Mouse (Mus musculus) embryonic fibroblast, embryonic 13.5 days (primary cell): ENCODE data around the gene Asb8. TPM values are rescaled to one million over a fixed set of nuclear protein-coding genes. Genes with fewer than 3 reads are reported as not detected.
A peak's percentile ranks its signal among the peaks of the same experiment; 100 is the strongest.

Experiments used
- H3K27ac ChIP-seq: 2 replicates; pipeline ENCODE4 v1.5.1; 2012; ENCODE audit warnings: low read length, control low read depth, inconsistent platforms; ENCODE audit not compliant: insufficient read depth
- H3K4me1 ChIP-seq: 2 replicates; pipeline ENCODE4 v1.6.1; 2011; ENCODE audit warnings: low read length; ENCODE audit not compliant: control insufficient read depth, insufficient read depth
- H3K4me3 ChIP-seq: 2 replicates; pipeline ENCODE4 v1.5.1; 2011; ENCODE audit warnings: mild to moderate bottlenecking, control low read depth, low read length; ENCODE audit not compliant: insufficient read depth
- CTCF ChIP-seq: IDR thresholded peaks from 2 replicates; pipeline ENCODE4 v1.5.1; 2011; ENCODE audit warnings: mild to moderate bottlenecking, control low read depth, low read length, moderate library complexity, borderline replicate concordance; ENCODE audit not compliant: insufficient read depth
- POLR2A ChIP-seq: IDR thresholded peaks from 2 replicates; pipeline ENCODE4 v1.6.1; 2011; ENCODE audit warnings: low read depth, mild to moderate bottlenecking, control low read depth, low read length, moderate library complexity
- polyA plus RNA-seq: library from polyadenylated mRNA; stranded (reverse); fragments of >200 nt; gene quantifications from 2 replicates; pipeline ENCODE4 v1.2.4, GENCODE M21; 2011; ENCODE audit warnings: low read depth; ENCODE audit not compliant: missing spikeins, insufficient read length

The Asb8 gene
- polyA plus RNA-seq, 1 experiment = 26.8 TPM

- H3K4me3 ChIP-seq = peak overlapping the region; percentile 85
- H3K4me1 ChIP-seq = peaks cover 2% of the 10 kb centered on the region; the same call in 1 of the 2 replicates
- TF ChIP-seq CTCF (no peak), POLR2A (peak; percentile 80)
- peak overlapping the region; percentile 35 for H3K27ac ChIP-seq
Observed at GRCm38 (mm10) chr15:98145559-98146181, 19.8 kb downstream of the Asb8 start.

- H3K4me3 ChIP-seq = peak overlapping the region; percentile 85
- H3K4me1 ChIP-seq = peaks cover 2% of the 10 kb centered on the region; the same call in 1 of the 2 replicates
- no peak for TF ChIP-seq POLR2A
- TF ChIP-seq CTCF = no peak
- H3K27ac ChIP-seq = no peak overlapping the region
Observed at GRCm38 (mm10) chr15:98144861-98145507, 20.4 kb downstream of the Asb8 start.

- H3K4me1 ChIP-seq = peaks cover 2% of the 10 kb centered on the region; the same call in 1 of the 2 replicates
- TF ChIP-seq POLR2A (no peak), CTCF (no peak)
- H3K4me3 ChIP-seq = no peak overlapping the region
- H3K27ac ChIP-seq = no peak overlapping the region
Observed at GRCm38 (mm10) chr15:98142515-98142914, 22.9 kb downstream of the Asb8 start.

GRCm38 (mm10) chr15:98140809-98141208 is 24.6 kb downstream of the Asb8 start:
- Histone ChIP-seq H3K27ac (no peak overlapping the region), H3K4me1 (peaks cover 1% of the 10 kb centered on the region; the same call in 1 of the 2 replicates), H3K4me3 (no peak overlapping the region)
- TF ChIP-seq CTCF = no peak
- no peak for TF ChIP-seq POLR2A

- Histone ChIP-seq H3K4me3 (no peak overlapping the region), H3K27ac (no peak overlapping the region), H3K4me1 (no peaks in the 10 kb centered on the region)
- TF ChIP-seq CTCF (no peak), POLR2A (no peak)
Observed at GRCm38 (mm10) chr15:98139763-98140162, 25.7 kb downstream of the Asb8 start.

- H3K4me3 ChIP-seq = no peak overlapping the region
- TF ChIP-seq POLR2A = no peak
- no peak for TF ChIP-seq CTCF
- H3K27ac ChIP-seq = no peak overlapping the region
- no peaks in the 10 kb centered on the region for H3K4me1 ChIP-seq
Observed at GRCm38 (mm10) chr15:98136871-98137270, 28.6 kb downstream of the Asb8 start.

GRCm38 (mm10) chr15:98135671-98136070 is 29.8 kb downstream of the Asb8 start:
- Histone ChIP-seq H3K4me1 (no peaks in the 10 kb centered on the region), H3K27ac (no peak overlapping the region), H3K4me3 (no peak overlapping the region)
- TF ChIP-seq POLR2A = no peak
- no peak for TF ChIP-seq CTCF

GRCm38 (mm10) chr15:98134666-98135065 is 30.8 kb downstream of the Asb8 start:
- TF ChIP-seq CTCF (no peak), POLR2A (no peak)
- Histone ChIP-seq H3K27ac (no peak overlapping the region), H3K4me3 (no peak overlapping the region), H3K4me1 (no peaks in the 10 kb centered on the region)

DNA sequence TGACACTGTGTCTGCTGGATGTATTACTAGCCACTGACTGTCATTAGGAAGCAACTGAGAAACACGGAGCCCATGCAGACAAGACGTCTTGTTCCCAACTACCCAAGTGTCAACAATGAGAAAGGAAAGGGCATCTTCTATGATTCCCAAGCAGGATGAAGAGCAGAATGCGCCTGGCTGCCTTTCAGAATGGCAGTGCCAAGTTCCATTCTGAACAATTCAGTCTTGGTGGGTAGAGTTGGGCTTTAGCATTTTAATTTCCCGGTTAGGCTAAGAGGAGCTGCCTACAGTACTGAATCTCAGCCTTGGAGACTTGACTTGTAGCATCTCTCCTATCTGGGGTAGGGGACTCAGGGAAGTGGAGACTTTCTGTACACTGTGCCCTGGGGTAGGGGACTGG is 31.4 kb downstream of the Asb8 start:
- Histone ChIP-seq H3K4me3 (no peak overlapping the region), H3K27ac (no peak overlapping the region), H3K4me1 (no peaks in the 10 kb centered on the region)
- no peak for TF ChIP-seq POLR2A
- TF ChIP-seq CTCF = no peak

GRCm38 (mm10) chr15:98133471-98133870 is 32.0 kb downstream of the Asb8 start:
- no peak overlapping the region for H3K27ac ChIP-seq
- no peak overlapping the region for H3K4me3 ChIP-seq
- H3K4me1 ChIP-seq = no peaks in the 10 kb centered on the region
- TF ChIP-seq CTCF = no peak
- no peak for TF ChIP-seq POLR2A
